Mouse (Mus musculus) A20 (cell line): ENCODE measurements at regions not wholly inside any gene's neighbourhood (a gene's known extent, or its start where the extent isn't known, plus 50 kb on each side); places are given as distances from the start of the nearest gene placed in this dataset.

Experiments used
- DNase-seq: peaks from one replicate; pipeline ENCODE4 v3.0.0-alpha.2; 2011; ENCODE audit warnings: low read depth, low spot score

GRCm38 (mm10) chr10:97778531-97778930 lies 52.0 kb upstream of the C030005K15Rik start:
- no peak for DNase-seq

DNA sequence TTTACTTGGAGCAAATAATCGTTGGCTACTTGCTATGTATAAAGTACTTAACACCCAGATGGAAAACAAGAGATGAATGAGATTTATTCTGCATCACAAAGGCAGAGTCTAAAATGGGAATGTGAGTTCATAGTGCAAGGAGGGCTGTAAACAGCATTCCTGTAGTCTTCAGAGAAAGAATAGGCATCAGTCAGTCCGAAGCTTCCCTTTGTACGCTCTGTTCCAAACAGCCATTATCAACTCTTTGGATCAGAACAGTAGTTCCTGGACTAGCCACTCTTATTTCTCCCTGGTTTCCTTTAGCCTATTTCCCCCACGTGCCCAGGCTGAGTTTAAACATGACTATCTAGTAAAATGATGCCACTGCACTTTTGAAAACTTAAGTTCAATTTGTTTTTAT lies 52.8 kb upstream of the C030005K15Rik start:
- DNase-seq = no peak

GRCm38 (mm10) chr10:97793804-97794203 lies 67.2 kb upstream of the C030005K15Rik start:
- no peak for DNase-seq

GRCm38 (mm10) chr10:97801448-97802265 lies 75.1 kb upstream of the C030005K15Rik start:
- DNase-seq = no peak

GRCm38 (mm10) chr10:97807947-97808346 lies 81.4 kb upstream of the C030005K15Rik start:
- DNase-seq = no peak

- DNase-seq = peak; percentile 6
These were observed 116.0 kb upstream of the C030005K15Rik start for GRCm38 (mm10) chr10:97842574-97842973.

GRCm38 (mm10) chr10:97851487-97851886 lies 124.9 kb upstream of the C030005K15Rik start:
- DNase-seq = no peak

GRCm38 (mm10) chr10:97877088-97877487 lies 150.5 kb upstream of the C030005K15Rik start:
- no peak for DNase-seq

DNA sequence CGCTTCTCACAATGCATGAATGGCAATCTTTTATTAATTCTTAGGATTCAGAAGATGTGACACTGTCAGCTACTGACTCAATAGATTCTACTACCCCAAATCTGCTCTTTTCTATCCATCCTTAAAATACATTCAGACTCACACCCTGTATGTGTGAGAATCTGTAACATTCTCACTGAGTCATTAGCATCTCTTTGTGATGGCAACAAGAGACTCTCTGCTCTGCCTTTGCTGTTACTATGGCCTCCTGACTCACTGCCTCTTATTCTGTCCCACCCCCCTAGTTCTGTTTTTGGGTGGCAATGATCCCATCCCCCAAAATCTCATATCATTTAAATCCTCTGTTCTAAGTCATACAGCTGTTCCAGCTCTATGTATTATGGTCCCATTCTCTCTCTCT lies 159.5 kb upstream of the C030005K15Rik start:
- no peak for DNase-seq

DNA sequence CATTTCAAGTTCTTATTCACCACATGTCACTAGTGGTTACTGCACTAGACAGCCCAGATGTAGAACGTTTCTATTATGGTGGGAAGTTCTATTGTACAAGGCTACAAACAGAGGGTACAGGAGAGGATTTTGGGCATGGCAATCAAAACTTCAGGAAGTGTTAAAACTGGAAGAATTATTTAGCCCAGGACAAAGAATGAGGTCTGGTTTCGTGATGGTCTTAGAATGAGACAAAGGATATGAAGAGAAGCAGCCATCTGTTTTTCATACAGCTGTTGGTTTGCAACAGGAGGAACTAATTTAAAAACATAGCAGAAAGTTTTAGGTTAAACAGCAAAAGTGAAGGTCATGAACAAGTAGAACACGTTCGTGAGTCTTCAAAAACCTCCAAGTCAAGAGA lies 179.2 kb upstream of the C030005K15Rik start:
- no peak for DNase-seq

DNA sequence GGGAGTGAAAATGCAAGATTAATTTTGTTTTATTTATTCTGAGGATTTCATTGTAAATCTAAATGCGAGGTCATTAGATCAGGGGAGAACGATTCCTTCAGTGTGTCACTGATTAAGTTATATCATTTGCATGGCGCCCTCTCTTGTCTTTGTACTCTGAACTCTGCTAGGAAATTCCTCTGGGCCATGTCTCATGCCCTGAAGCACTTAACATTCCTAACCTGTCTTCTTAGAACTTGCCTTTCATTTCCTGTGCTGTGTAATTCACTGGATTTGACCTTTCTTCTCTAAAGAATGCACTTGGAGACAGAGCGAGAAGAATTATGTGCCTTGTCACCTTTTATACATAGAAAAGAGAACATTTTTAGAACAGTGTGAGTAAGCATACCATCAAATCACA lies 199.0 kb upstream of the C030005K15Rik start:
- no peak for DNase-seq

- DNase-seq = no peak
These were observed 213.8 kb upstream of the C030005K15Rik start for GRCm38 (mm10) chr10:97940345-97940744.

- no peak for DNase-seq
These were observed 239.3 kb upstream of the C030005K15Rik start for GRCm38 (mm10) chr10:97965881-97966280.

- no peak for DNase-seq
These were observed 240.4 kb upstream of the C030005K15Rik start for GRCm38 (mm10) chr10:97966931-97967330.

DNA sequence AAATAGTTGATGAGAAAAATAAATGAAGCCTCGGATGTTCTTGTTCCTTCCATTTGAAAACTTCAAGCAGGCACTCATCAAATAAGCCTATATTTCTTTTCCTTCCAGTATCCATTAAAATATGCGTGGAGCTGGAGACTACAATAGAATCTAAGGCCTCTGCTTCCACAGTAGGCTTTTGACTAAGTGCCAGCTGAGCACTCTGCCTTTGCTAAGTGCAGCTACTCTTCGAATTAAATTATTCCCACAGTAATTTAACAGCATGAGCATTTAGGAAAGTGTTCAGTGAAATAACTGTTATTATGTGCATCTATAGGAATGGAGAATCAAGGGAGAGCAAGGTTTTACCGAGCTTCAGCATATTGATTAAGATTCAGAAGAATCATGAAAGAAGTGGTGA lies 280.5 kb upstream of the C030005K15Rik start:
- DNase-seq = no peak

GRCm38 (mm10) chr10:98008355-98008754 lies 281.8 kb upstream of the C030005K15Rik start:
- no peak for DNase-seq

- DNase-seq = no peak
These were observed 286.4 kb upstream of the C030005K15Rik start for GRCm38 (mm10) chr10:98012916-98013315.

GRCm38 (mm10) chr10:98014985-98015902 lies 288.7 kb upstream of the C030005K15Rik start:
- no peak for DNase-seq

- DNase-seq = no peak
These were observed 290.2 kb upstream of the C030005K15Rik start for GRCm38 (mm10) chr10:98016596-98017304.

- DNase-seq = no peak
These were observed 302.6 kb upstream of the C030005K15Rik start for GRCm38 (mm10) chr10:98029124-98029523.

DNA sequence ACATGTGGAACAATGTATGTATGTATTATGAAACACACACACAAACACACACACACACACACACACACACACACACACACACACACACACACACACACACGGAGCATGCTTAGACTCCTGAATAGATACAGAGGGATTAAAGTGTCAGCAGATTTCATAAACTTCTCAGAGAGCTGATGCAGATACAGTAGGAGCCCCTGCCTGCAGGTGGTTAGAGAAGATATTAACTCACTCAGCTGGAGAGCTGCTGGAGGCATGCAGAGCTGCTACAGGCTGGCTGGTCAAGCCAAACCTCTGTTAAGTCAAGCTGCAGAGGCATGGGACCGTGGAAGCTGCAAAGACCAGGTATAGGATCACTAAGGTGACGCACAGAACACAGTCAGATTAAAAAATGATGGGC lies 303.1 kb upstream of the C030005K15Rik start:
- DNase-seq = no peak

- no peak for DNase-seq
These were observed 306.1 kb upstream of the C030005K15Rik start for GRCm38 (mm10) chr10:98032661-98033060.
